Mouse (Mus musculus) hindbrain, embryonic 16.5 days (tissue): Measurements from ENCODE around the gene Nipal1. TPM values are rescaled to one million over a fixed set of nuclear protein-coding genes. Genes with fewer than 3 reads are reported as not detected.
A peak's percentile ranks its signal among the peaks of the same experiment; 100 is the strongest.

ENCODE experiments used
- ATAC-seq: fragments of 200-750 bp; cut with Nextera tagmentation; 2 replicates; pipeline ENCODE4 v1.8.0; 2017; ENCODE audit warnings: moderate TSS enrichment, moderate library complexity
- H3K27ac ChIP-seq: fragments of 300-500 bp; sonication (generic); 2 replicates; pipeline ENCODE4 v1.5.1; 2014; ENCODE audit warnings: low read depth, mild to moderate bottlenecking, control low read depth, low read length, moderate library complexity
- H3K27me3 ChIP-seq: fragments of 300-500 bp; sonication (generic); replicated peaks from 2 replicates; pipeline ENCODE4 v1.6.1; 2014; ENCODE audit warnings: low read length; ENCODE audit not compliant: control insufficient read depth, insufficient read depth
- H3K36me3 ChIP-seq: fragments of 300-500 bp; sonication (generic); 2 replicates; pipeline ENCODE4 v1.6.1; 2014; ENCODE audit warnings: mild to moderate bottlenecking, low read length, moderate library complexity, mixed read lengths; ENCODE audit not compliant: control insufficient read depth, insufficient read depth
- H3K4me1 ChIP-seq: fragments of 300-500 bp; sonication (generic); 2 replicates; pipeline ENCODE4 v1.6.1; 2014; ENCODE audit warnings: low read depth, low read length; ENCODE audit not compliant: control insufficient read depth, insufficient read depth
- H3K4me2 ChIP-seq: fragments of 300-500 bp; sonication (generic); 2 replicates; pipeline ENCODE4 v1.6.1; 2014; ENCODE audit warnings: mild to moderate bottlenecking, low read length, control low read depth, moderate library complexity
- H3K4me3 ChIP-seq: fragments of 300-500 bp; sonication (generic); 2 replicates; pipeline ENCODE4 v1.5.1; 2014; ENCODE audit warnings: mild to moderate bottlenecking, low read length, control low read depth, moderate library complexity
- H3K9ac ChIP-seq: fragments of 300-500 bp; sonication (generic); 2 replicates; pipeline ENCODE4 v1.6.1; 2014; ENCODE audit warnings: low read depth, mild to moderate bottlenecking, control low read depth, low read length, moderate library complexity
- H3K9me3 ChIP-seq: fragments of 300-500 bp; sonication (generic); 2 replicates; pipeline ENCODE4 v1.6.1; 2014; ENCODE audit warnings: mild to moderate bottlenecking, low read length, moderate library complexity; ENCODE audit not compliant: control insufficient read depth
- WGBS: fragments of 180-500 bp; shearing (Covaris S2); extraction: QIAGEN DNeasy Blood & Tissue Kit; methylation state at CpG from one replicate; pipeline ENCODE4 v1.1.7; 2014; 5-methylcytosine and 5-hydroxymethylcytosine counted together
- polyA plus RNA-seq: library from polyadenylated mRNA; unstranded; fragments of >200 nt; fragmentation: Nextera tagmentation; extraction: Ambion mirVana; gene quantifications from 2 replicates; pipeline ENCODE4 v1.2.1, GENCODE M21; 2015

Nipal1 gene
- 0.64 and 1.9 TPM in 2 replicates for polyA plus RNA-seq

GRCm38 (mm10) chr5:72647418-72647907 lies at the start of gene Nipal1:
Gene Nipal1, plus strand, starts transcription at chr5:72647795.
- Histone ChIP-seq H3K27ac (no peak within 1 kb of the TSS), H3K4me2 (peak within 1 kb of the TSS; percentile 98), H3K4me3 (peak within 1 kb of the TSS; percentile 55), H3K9me3 (no peaks in the 10 kb centered on the region), H3K36me3 (no peaks in the 10 kb centered on the region), H3K9ac (peak within 1 kb of the TSS; percentile 59), H3K27me3 (peaks cover 11% of the 10 kb centered on the region; the same call in 1 of the 2 replicates), H3K4me1 (peaks cover 8% of the 10 kb centered on the region)
- peak; percentile 95 for ATAC-seq
- 0% methylated on average over 25 of the region's 25 CpGs for WGBS

- H3K4me1 ChIP-seq = no peaks in the 10 kb centered on the region
- 12% methylated on average over 5 of the region's 5 CpGs for WGBS
- no peak for ATAC-seq
Measured at GRCm38 (mm10) chr5:72601006-72601405, 46.6 kb upstream of the Nipal1 start.

DNA sequence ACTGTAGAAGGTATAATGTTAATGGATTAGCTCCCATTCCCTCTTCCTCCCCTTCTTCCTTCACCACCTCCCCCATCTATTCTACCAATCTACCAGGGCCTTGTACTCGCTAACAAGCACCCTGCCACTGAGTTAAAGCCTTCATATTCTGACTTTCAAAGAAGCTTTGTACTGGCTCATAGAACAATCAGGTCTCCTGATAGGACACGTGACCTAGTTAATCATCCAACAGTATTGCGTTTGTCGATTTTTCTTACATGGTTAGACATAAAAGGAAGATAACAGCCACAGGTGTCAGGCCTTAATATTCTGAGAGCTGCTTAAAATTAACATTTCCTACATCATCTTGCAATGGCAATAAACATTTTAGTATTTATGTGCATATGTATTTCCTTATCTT lies 44.5 kb upstream of the Nipal1 start:
- H3K4me2 ChIP-seq = no peak overlapping the region
- H3K9ac ChIP-seq = no peak overlapping the region
- no peaks in the 10 kb centered on the region for H3K4me1 ChIP-seq
- H3K4me3 ChIP-seq = no peak overlapping the region
- H3K27ac ChIP-seq = no peak overlapping the region
- WGBS = 91% methylated on average over 4 of the region's 4 CpGs
- H3K27me3 ChIP-seq = no peaks in the 10 kb centered on the region
- no peak for ATAC-seq
- no peaks in the 10 kb centered on the region for H3K36me3 ChIP-seq
- no peaks in the 10 kb centered on the region for H3K9me3 ChIP-seq

More at GRCm38 (mm10) chr5:72601006-72601405, 46.6 kb upstream of the Nipal1 start:
- no peaks in the 10 kb centered on the region for H3K27me3 ChIP-seq
- no peak overlapping the region for H3K9ac ChIP-seq
- no peak overlapping the region for H3K4me2 ChIP-seq
- no peaks in the 10 kb centered on the region for H3K36me3 ChIP-seq
- no peaks in the 10 kb centered on the region for H3K9me3 ChIP-seq
- H3K4me3 ChIP-seq = no peak overlapping the region
- no peak overlapping the region for H3K27ac ChIP-seq

GRCm38 (mm10) chr5:72617413-72617812 lies 30.2 kb upstream of the Nipal1 start:
- H3K27ac ChIP-seq = no peak overlapping the region
- no peak overlapping the region for H3K9ac ChIP-seq
- ATAC-seq = no peak
- no peaks in the 10 kb centered on the region for H3K36me3 ChIP-seq
- 89% methylated on average over 4 of the region's 4 CpGs for WGBS
- H3K4me1 ChIP-seq = no peaks in the 10 kb centered on the region
- no peak overlapping the region for H3K4me3 ChIP-seq
- H3K27me3 ChIP-seq = no peaks in the 10 kb centered on the region
- no peak overlapping the region for H3K4me2 ChIP-seq
- no peaks in the 10 kb centered on the region for H3K9me3 ChIP-seq

- Histone ChIP-seq H3K27me3 (no peaks in the 10 kb centered on the region), H3K9ac (no peak overlapping the region), H3K4me1 (no peaks in the 10 kb centered on the region), H3K4me3 (no peak overlapping the region), H3K4me2 (no peak overlapping the region), H3K36me3 (no peaks in the 10 kb centered on the region), H3K9me3 (no peaks in the 10 kb centered on the region), H3K27ac (no peak overlapping the region)
- 93% methylated on average over 1 of the region's 1 CpGs for WGBS
- no peak for ATAC-seq
Measured at GRCm38 (mm10) chr5:72621022-72621421, 26.6 kb upstream of the Nipal1 start.

- Histone ChIP-seq H3K4me1 (no peaks in the 10 kb centered on the region), H3K4me3 (no peak overlapping the region), H3K27me3 (no peaks in the 10 kb centered on the region), H3K36me3 (no peaks in the 10 kb centered on the region), H3K9ac (no peak overlapping the region), H3K4me2 (no peak overlapping the region), H3K27ac (no peak overlapping the region), H3K9me3 (no peaks in the 10 kb centered on the region)
- no peak for ATAC-seq
- WGBS = 89% methylated on average over 6 of the region's 6 CpGs
Measured at GRCm38 (mm10) chr5:72630026-72630425, 17.6 kb upstream of the Nipal1 start.

- H3K27me3 ChIP-seq = no peaks in the 10 kb centered on the region
- no peaks in the 10 kb centered on the region for H3K9me3 ChIP-seq
- H3K4me3 ChIP-seq = no peak overlapping the region
- no peak overlapping the region for H3K4me2 ChIP-seq
- H3K9ac ChIP-seq = no peak overlapping the region
- H3K27ac ChIP-seq = no peak overlapping the region
- WGBS = 87% methylated on average over 9 of the region's 9 CpGs
- H3K36me3 ChIP-seq = no peaks in the 10 kb centered on the region
- no peak for ATAC-seq
- H3K4me1 ChIP-seq = no peaks in the 10 kb centered on the region
Measured at GRCm38 (mm10) chr5:72634791-72635271, 12.8 kb upstream of the Nipal1 start.

DNA sequence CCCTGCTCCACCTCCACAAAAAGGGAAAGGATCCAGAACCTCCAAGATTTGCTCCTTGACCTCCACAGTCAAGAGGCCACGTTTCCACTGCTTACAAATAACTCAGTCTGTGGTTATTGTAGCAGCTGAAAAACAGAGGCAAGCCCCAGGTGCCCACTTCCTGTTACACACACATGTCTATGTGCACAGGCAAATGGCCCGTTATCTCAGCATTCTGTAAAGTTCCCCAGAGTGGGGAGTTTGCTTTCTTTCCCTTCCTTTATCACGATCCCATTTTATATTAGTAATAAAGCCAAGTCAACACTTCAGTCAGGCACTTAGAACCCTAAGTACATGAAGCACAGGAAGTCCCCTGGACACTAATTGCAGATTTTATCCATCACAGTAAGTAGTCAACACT lies 11.5 kb upstream of the Nipal1 start:
- no peak for ATAC-seq
- no peak overlapping the region for H3K4me2 ChIP-seq

GRCm38 (mm10) chr5:72636576-72636975 lies 11.0 kb upstream of the Nipal1 start:
- Histone ChIP-seq H3K4me1 (no peaks in the 10 kb centered on the region), H3K9ac (no peak overlapping the region), H3K36me3 (no peaks in the 10 kb centered on the region), H3K4me2 (no peak overlapping the region), H3K9me3 (no peaks in the 10 kb centered on the region), H3K27me3 (no peaks in the 10 kb centered on the region), H3K27ac (no peak overlapping the region), H3K4me3 (no peak overlapping the region)
- no peak for ATAC-seq
- WGBS = 90% methylated on average over 3 of the region's 3 CpGs

More for the DNA sequence above, 11.5 kb upstream of the Nipal1 start:
- Histone ChIP-seq H3K27ac (no peak overlapping the region), H3K4me1 (no peaks in the 10 kb centered on the region), H3K4me3 (no peak overlapping the region), H3K9me3 (no peaks in the 10 kb centered on the region), H3K9ac (no peak overlapping the region), H3K27me3 (no peaks in the 10 kb centered on the region), H3K36me3 (no peaks in the 10 kb centered on the region)
- 68% methylated on average over 3 of the region's 3 CpGs for WGBS
